Mouse (Mus musculus) thymus, postnatal 25 days (tissue): ENCODE data around the gene Mipol1.
"Not testable (repeated sequence)": the region's sequence is repeated elsewhere in the genome, so short reads cannot be mapped to it uniquely, and the experiment has no call there.

Experiments
- DNase-seq: peaks from one replicate; pipeline ENCODE4 v3.0.0; 2022

Mipol1 gene

DNA sequence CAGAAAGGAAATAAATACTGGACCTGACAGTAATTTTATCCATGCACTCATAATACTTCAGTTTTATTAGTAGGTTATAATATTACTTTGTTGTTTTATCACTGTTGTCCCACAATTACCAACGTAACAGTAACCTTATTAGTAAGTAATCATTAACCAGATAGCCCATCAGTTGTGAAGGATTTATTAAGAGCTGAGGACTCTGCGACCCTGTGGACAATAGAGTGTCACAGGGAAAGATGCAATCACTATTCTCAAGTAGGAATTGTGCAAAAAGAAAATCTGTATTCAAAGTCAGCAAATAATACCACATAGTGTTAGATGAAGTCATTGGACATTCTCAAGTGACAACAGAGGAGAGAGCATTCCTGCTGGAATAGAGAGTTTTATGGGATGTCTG is 198.5 kb downstream of the Mipol1 start:
- DNase-seq = no peak

DNA sequence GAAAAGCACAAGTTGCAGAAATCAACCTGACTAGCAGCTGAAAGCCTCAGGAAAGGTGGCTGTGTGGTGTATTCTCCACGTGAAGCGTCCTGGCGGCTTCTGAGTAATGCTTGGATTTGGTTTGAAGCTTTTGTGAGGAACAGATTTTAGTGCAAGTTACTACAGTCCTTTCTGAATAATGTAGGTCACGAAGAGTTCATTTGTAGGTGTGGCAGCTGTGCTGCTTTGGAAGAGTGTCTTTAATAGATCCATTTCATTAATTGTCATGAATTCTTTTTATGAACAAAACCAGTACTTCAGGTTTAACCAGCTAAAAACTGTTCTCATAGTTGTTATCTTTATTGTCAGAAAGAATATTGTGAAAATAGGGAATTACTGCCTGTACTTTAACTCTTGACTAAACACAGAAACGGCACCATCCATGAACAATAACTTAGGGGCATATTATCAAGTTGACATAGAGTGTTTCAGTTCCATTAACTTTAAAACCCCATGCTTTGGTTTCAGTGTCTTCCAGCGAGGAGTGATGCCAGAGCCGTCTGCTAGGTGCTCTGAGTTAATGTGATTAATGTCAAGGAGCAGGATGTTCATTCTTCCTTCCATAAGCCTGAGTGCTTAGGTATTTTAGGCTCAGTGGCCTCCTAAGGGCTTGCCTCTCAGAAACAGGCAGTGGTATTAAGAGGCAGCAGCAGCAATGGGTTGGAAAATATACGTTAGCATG is 206.9 kb downstream of the Mipol1 start:
- DNase-seq = not testable (repeated sequence)

DNA sequence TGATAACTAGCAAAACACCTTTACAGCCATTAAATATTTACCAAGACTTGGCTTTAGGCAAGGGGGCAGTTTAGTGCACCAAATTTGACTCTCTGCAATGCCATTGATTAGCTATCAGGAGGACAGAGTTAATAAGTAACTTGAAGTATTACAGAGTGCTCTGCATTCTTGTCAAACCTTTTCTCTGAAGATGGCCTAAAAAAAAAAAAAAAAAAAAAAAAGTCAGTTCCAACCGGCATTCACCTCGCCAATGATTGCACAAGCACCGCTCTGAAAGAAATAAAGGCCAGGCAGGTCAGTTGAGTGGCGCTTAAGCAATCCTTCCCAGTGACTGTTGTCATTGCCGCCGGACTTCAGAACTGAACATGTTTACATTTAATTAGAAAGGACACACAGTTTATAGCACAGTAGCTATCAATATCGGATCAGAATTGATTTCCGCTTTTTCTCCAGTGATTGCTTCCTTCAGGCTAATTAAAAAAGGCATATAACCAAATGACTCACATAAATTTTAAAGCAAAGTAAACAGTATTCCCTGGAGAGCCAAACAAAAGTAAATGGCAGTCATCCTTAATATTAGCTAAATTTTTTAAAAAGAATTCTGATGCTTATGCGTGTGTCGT is 214.2 kb downstream of the Mipol1 start:
- no peak for DNase-seq

DNA sequence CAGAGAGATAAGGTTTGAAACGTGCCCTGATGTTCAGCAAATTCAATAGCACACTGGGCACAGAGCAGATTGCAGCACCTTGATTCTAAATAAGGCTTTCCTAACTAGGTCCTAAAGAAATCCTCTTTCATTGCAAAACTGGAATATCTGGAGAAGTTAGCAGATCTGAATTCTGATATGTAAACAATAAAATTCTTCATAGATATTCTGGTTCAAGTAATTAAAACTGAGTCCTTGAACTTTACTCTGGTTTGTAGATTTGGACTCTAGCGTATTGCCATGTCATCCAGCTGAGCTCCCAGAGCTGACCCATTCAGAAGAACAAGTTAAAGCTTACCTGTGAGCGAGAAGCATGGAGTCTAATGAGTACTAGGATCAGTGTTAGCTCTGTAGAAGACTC is 217.1 kb downstream of the Mipol1 start:
- no peak for DNase-seq

DNA sequence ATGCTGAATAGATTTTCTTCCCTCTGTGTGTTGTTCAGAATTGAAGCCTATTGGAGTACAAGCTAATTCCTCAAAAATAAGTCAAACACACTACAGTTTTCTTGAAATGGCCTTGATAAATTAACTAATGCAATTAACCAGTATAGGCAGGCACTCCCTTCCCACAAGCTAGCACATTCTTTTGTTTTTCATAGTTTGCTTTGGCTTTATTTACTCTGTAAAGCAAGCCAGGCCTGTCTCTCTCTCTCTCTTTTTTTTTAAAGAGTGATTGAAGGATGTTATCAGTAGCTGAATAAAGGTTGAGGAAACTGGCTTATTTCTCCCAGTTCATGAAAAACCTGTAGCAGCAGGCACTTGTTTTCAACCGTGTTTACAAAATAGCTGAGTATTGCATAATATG is 219.1 kb downstream of the Mipol1 start:
- no peak for DNase-seq

DNA sequence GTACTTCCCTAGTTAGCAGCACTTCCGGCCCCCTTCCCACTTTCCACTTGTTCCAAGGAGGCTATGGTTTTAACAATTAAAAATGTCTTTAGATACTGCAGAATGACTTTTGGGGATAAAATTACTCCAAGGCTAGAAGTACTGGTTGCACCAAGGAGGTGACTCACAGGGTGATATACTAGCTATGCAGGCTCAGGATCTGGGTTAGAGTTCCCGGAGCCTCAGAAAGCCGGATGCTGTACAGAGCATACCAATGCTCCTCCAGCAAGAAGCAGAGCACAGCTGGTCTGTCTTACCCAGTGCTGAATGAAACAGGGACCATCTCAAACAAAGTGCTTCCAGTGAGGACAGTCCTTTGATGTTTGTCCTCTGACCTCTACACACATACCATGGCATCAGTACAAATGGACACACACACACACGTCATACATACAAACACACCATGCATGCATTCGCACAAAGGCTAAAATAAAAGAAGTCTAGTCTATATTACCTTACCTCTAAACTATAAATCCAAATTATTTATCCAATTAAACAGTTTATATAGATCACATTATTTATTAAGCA is 219.9 kb downstream of the Mipol1 start:
- no peak for DNase-seq

DNA sequence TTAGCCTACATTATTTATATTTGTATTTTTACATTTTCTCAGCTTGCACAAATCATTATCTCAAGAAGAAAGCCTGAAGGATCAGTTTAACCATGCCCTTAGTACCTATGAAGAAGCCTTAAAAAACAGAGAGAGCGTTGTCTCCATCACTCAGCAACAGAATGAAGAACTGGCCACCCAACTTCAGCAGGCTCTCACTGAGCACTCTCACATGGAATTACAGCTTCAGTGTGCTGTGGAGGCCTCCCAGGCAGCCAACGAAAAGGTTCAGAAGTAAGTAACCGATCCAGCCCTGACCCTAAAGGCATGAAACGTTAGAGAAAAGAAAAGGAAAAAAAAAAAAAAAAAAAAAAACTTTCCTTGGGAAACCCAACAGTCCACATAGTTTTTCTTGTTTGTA is 226.7 kb downstream of the Mipol1 start:
- no peak for DNase-seq

DNA sequence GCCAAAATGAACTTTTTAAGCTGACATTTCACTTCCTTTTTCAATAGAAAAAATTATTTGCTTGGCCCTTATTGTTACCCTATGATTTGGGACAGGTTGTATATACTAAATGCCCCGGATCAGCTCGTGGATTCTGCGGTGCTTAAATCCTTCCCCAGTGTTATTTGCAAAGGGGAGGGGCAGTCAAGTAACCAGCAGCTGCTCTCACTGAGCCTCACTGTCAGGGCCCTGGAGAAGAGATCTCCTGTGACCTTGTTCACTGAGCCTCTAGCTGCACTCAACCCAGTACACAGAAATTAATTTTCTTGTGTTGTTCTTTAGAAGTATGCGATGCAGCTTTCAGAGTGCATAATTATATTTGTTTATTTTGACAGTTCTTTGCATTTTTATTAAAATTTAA is 227.1 kb downstream of the Mipol1 start:
- DNase-seq = no peak

DNA sequence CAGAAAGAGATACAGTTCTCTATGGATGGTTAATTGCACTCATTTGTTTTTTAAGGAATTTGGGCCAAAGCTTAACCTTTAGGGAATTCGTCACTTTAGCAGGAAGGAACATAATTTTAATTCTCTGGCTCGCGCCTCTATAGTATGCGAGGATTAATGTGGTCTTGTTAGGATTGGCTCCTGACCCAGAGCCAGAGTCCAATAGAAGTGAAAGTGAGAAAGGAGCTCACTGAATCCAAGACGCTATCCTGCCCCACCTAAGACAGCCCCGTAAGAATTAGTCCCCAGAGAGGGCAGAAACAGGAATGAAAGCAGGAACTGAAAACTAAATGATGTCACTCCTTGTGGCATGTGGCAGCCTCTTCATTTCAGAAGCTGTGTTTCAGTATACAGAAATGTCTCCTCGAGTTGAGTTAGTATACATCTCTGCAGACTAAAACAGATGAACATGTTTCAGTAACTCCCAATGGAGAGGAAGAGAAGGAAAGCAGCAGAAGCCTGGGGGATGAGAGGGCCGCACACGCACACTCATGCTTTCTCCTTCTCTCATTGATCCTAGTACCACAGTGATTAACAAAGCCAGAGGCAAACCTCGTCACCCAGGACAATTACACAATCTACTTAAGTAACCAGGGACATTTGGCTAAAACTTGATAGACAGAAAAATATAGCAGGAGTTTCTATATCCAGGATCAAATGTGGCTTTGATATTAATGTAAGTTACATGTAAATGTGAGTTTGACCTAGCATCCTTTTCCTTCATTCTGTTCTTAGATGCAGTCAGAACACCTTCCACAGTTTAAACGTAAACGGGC is 234.5 kb downstream of the Mipol1 start:
- DNase-seq = no peak

DNA sequence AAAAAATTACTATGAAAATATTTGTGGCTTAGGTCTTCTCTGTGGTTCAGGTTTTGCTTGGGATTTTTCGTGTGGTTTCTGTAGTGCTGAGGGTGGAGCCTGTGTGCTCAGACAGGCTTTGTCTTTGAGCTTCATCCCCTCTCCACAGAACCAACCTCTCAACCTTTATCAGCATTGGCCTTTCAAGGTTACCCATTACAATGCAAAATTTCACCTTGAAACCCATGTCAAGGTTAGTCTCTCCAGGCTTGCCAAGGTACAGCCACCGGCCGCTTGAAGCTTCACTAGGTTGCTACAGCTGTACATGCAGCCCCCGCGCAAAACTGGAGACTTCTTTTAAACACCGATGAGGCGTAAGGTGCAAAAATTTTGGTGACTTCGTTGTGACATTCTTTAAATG is 241.6 kb downstream of the Mipol1 start:
- no peak for DNase-seq

DNA sequence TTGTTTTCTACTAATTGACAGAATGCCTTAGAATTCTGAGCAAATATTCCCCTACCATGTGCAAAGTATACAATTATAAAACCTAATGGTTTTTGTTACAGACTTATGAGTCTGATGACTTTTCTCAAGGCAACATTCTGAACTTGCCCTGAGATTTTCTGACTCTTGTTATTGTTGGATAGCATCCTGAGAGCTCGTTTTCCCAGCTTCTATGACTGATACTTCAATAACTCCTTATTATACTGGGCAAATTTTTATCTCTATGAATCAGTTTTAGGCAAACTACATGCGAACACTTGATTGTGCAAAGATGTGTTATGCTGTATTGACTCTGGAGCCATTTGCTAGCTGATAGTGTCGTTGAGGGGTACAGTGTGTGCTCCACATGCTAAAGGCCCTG is 246.6 kb downstream of the Mipol1 start:
- DNase-seq = no peak

DNA sequence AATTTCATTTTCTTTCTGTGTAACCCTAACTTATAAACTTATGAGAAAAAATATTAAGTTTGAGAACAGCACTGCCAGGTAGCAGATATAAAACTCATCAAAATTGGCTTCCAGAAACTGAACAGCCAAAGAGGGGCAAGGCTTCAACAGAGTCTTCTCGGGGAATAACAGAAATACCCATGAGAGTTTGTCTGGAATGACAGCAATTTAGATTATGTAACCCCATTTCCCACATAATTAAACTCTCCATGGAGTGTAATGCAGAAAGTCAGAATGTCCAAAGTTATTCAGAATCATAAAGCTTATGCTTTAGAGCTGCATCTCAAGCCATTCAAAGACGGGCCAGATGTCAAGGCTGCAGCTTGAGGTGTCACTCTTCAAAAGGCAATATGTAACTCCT is 251.6 kb downstream of the Mipol1 start:
- no peak for DNase-seq

DNA sequence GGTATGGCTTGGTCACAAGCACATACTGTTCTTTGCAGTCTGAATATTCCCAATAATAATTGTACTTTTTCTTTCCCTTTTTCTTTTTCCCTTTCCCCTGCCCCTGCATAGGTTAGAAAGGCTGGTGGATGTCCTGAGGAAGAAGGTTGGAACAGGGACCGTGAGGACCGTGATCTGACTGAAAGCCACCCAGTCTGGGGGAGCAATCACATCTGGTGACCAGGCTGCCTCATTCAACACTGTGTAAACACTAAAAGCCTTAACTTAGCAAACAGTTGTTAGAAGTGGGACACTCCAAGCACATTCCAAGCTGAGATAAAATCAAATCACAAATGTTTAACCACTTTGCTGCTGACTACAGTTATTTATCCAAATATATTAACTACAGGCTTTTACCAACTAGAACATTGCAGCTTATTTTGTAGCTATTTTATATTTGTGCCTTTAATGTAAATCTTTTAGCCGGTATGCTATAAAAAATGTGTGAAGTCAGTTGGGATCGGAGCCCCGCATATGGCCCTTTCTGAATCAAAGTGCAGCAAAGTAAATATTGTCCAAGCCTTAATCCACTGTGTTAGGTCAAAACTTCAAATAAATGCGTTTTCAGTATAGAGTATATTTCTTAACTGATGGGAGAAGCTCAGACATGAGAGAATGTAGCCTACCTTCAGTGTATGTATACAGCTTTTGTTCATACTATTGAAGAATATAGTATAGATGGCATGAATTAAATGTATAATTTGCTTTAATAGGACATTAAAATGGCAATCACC is 266.3 kb downstream of the Mipol1 start:
- no peak for DNase-seq

DNA sequence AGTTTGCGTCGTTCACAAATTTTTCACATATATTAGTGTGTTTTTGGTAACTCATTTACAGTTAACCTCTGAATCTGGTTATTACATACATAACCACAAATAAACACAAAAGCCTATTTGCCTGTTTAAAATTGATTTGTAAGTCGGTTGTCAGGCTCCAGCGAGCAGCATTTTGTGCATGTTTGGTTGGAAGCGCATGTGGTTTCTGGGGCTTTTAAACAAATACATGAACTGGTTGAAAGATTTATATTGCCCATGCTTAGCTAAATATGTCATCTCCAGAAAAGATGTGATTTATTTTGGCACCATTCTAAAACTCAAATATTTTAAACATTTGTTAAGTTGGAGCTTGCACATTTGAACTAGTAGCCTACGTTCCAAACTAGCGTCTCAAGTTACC is 270.0 kb downstream of the Mipol1 start:
- no peak for DNase-seq

DNA sequence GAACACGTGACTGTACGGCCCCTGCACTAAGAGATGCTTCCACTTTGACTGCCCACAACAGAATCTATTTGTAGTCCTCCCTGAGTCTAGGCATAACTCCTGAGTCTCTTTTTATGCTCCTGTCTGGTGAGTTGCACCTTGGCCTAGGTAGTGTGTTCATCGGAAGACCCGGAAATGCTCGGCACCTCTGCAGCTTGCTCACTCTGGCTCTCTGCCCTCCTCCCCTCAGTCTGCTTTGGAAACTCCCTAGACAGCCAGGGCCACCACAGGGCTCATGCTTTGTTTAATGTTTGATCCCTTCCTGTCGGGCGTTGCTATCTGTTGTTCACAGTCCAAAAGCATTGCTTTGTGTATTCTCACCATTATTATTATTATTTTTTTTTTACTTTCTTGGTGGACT is 275.1 kb downstream of the Mipol1 start:
- no peak for DNase-seq

DNA sequence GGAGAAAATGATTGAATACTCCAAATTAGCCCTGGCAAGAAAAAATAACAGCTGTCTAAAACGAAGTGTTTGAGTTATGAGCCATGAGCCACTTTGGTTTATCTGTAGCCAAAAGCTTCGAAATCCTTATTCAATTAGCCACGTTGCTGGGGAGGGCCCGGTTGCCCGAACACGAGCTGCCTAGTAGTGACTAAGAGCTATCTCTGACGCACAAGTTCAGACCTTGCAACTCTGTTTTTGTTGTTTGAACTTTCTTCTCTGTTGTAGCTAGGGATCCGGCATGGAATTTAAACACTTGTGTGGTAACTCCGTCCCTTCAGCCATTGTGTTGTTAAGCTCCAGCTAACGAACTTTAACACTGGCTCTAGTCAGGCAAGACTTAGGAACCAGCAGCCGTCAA is 278.7 kb downstream of the Mipol1 start:
- no peak for DNase-seq

DNA sequence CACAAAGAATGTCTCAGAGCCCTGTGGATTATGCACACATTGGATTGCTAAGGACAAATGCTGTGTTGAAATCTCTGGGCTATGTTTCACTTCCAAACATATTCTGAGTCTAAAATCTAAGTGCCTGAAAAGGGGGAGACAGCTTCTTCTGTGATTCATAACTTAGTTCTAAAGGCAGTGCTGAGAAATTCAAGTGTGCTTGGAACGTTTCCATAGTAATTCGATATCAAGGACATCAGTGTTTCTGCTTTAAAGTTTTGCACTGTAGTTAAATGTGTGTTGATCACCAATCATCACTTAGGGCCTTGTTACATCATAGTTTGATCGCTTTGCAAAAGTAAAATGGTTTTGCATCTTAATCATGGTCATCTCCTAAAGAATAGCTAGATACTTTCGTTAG is 279.5 kb downstream of the Mipol1 start:
- no peak for DNase-seq

DNA sequence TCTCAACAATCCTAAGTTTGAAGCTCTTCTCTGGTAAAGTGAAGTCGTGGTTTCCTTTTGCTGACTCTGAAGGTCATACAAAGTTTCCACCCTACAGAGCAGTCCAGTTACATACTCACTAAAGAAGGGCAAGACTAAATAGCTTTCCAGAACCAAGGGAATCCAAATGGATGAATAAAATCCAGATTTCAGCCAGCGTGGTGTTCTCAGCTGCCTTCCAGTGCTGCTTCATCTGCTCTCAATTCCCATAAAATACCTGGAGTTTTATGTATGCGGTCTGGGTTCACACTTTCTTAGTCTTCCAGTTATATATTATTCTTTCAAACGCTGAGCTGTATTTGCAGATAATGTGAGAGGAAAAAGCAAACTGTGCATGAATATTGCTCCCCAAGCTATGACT is 280.9 kb downstream of the Mipol1 start:
- DNase-seq = no peak

DNA sequence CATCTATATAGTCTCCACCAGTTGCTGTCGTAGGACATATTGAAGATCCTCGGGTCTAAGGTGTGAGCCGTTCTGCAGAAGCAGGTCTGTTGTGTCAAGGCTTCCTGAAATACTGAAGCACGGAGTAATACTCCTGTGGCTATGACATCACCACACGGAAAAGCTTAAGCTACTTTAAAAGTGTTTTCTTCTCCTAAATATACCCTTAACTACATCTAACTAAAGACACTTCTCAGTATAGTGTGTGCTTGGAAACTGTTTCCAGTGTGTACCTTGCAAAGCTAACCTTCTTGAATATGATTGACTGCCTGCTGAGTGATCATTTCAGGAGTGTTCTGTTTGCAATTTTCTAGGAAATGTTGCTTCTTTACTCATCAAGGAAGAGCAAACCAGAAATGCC is 281.3 kb downstream of the Mipol1 start:
- DNase-seq = no peak

DNA sequence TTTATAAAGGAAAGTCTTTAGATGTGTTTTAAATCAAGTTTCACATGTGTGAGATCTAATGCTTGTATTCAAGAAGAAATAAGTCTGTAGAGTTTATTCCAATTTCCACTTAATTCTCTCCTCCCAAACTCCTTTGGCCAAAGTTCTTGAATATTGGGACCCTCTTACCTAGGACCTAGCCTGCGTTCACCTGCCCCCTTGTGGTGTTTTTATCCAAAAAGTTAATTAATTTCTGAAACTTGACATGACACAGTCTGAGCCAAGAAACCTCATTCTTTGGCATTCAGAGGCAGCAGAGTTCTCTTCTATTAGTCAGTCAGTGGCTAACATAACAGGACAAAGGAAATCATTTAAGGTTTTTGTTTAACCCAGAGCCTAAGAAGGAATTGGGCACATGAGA is 284.3 kb downstream of the Mipol1 start:
- DNase-seq = no peak

DNA sequence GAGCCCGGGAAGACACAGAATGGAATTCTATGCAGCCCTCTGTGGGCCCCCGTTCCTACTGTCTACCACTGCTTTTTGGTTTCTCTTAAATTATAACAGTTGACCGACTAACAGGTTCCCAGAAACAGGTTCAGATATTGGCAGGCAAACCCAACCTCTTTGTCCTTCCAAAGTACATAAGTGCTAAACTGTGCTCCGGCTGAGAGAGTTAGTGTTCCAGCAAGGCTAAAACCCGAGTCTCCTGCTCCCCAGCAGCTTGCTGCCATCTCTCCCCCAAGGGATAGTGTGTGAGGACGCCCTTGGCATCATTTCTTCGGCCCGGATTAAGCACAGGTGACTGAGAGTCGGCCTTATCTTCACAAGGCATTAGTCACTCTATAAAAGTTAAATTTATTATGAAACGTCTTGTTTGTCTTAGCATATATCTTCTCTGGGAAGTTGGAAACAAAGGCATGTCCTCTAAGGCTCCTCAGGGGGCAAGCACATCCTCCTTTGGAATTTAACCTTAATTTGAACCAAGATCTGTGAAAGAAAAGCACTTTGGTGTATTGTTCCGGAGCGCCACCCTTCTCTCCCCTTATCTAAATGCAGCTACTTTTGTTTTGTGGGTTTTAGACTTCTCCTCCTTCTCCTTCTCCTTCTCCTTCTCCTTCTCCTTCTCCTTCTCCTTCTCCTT is 285.6 kb downstream of the Mipol1 start:
- DNase-seq = no peak

DNA sequence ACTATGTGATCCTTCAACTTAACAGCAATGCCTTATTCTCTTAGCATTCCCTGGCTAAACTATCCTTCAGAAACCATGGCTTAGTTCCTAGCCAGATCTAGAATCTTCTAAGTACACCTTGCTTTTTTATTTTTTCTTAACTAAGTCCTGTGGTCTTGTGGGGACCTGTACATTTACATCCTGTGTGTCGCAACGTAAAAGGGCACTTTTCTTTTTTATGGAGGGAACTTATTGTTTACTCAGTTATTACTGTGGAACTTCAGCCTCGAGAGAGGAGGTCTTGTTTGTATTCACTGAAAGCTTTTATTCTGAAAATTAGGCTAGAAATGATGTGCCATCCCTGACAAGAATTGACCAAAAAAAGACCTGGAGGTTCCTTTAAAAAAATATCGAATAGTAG is 298.1 kb downstream of the Mipol1 start:
- DNase-seq = no peak

DNA sequence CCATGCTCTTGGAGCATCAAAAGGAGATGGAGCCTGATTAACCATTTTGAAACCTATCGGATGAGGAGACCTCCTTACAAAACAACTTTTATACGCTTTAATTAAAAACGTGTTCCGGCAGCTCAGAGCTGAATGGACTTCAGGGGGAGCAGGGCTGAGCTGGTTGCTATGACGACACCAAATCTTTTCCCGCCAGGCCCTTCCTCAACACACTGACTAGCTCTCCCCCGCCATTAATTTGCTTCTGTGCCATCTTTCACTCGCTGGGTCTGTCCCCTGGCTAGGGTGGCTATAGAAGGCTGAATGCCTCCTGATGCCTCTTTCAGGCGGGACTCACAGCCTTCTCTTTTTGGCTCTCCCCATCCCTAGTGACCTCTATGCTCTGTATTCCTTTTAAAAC is 300.2 kb downstream of the Mipol1 start:
- DNase-seq = no peak
